Mouse (Mus musculus) embryo, embryonic 10 days (tissue): Measurements from ENCODE around the gene Ube2z.
"Not testable (repeated sequence)": the region's sequence is repeated elsewhere in the genome, so short reads cannot be mapped to it uniquely, and the experiment has no call there.

Experiments
- DNase-seq: peaks from one replicate; pipeline ENCODE4 v3.0.0-alpha.2; 2015; ENCODE audit warnings: low spot score

Gene Ube2z

DNA sequence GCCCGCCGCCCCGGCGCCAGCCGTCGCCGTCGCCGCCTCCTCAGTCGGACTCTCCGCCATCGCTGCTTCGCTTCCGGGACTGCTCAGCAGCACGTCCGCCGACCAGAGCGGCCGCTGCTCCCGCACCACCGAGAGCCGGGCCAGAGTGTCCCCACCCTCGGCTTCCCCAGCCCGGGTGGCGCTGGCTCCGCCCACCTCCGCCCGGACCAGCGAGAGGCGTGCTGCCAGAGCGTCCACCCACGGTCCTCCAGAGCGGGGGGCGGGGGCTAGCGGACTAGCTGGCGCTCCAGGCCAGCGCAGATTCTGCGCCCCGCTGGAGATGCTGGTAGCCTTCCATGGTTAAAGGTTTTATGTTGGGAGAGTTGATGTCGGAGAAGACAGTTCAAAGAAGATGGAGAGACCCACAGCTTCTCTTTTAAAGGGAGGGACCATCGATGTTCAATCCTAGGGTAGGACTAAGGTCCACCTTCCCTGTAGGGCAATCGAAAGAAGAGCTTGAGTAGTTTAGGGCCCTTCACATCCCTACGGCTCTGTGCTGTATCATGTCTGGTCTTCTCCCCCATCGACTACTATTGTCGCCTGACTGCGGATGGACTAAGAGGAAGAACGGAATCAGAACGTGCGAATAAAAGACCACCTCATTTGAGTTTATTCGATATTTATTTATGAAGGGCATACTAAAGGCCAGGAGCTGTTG lies at the start of gene Ube2z:
Gene Ube2z (minus strand): TSS at position 174 of the 697 bp plus-strand sequence.
- peak; percentile 96 for DNase-seq

- no peak for DNase-seq
Measured at GRCm38 (mm10) chr11:96114077-96114476, 48.9 kb upstream of the Ube2z start.

- DNase-seq: peak; percentile 10
Measured at GRCm38 (mm10) chr11:96111751-96112150, 46.6 kb upstream of the Ube2z start, which contains the start of gene Calcoco2. Calcoco2 (minus strand) TSS chr11:96111964.

GRCm38 (mm10) chr11:96110950-96111349 lies 45.8 kb upstream of the Ube2z start:
- not testable (repeated sequence) for DNase-seq

- DNase-seq: no peak
Measured at GRCm38 (mm10) chr11:96108376-96108775, 43.2 kb upstream of the Ube2z start.

DNA sequence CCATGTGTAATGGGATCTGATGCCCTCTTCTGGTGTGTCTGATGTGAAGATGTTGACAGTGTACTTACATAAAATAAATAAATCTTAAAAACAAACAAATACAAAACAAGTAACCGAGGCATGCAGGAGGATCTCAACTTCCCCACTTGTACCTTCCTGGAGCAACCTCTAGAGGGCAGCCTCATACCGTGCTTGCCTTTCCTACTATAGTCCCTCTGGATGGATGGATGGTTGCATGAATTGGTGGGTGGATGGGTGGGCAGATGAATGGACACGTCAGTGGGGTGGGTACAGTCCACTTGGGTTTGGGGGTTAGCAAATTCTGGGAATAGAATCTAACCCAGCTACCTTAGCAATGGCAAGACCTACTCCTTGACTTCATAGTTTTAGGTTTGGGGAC lies 28.2 kb upstream of the Ube2z start:
- peak; percentile 73 for DNase-seq

DNA sequence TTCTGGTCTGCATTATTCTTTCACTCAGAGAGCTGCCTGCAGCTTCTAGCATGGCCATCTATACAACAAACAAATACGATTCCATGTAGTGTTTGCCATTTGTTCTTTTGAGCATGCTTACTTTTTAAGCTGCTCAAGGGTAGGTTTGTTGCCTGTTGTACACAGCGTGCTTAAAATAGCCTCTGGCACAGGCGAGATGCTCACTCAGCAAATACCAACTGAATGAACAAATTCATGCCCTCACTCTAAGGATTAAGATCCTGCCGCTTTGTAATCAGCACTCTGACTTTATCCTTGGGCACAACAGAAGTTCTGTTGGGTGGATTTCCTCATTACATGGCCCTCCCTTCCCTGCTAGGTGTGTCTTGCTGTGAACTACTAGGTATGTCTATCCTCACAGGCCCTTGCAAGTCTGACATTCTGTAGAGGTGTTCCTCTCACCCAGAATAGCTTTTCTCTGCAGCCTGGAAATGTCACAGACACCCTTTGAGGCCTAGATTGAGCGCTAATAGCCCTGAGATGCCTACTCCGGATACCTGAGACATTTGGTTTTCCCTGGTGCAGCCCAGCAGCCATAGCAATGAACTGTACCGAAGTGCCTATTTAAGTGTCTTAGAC lies 27.6 kb upstream of the Ube2z start:
- no peak for DNase-seq

GRCm38 (mm10) chr11:96091073-96091472 lies 25.9 kb upstream of the Ube2z start:
- peak; percentile 52 for DNase-seq

DNA sequence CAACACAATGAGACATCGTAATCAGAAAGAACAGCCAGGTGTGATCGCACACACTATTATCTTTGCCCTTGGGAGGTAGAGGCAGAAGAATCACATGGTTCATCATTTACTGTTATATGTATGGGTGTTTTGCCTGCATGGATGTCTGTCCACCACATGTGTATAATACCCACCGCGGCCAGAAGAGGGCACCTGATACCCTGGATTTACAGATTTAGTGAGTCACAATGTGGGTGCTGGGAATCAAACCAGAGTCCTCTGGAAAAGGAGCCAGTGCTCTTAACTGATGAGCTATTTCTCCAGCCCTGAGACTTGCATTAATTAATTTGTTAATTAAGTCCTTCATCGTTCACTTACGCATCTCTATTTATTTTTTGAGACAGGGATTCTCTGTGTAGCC lies 22.8 kb upstream of the Ube2z start:
- DNase-seq: no peak

GRCm38 (mm10) chr11:96082682-96083081 lies 17.5 kb upstream of the Ube2z start:
- DNase-seq: no peak

GRCm38 (mm10) chr11:96080736-96081135 lies 15.5 kb upstream of the Ube2z start:
- no peak for DNase-seq

- DNase-seq: no peak
Measured at GRCm38 (mm10) chr11:96076221-96077105, 11.3 kb upstream of the Ube2z start.

- peak; percentile 100 for DNase-seq
Measured at GRCm38 (mm10) chr11:96075509-96076220, 10.5 kb upstream of the Ube2z start, which contains the start of gene Atp5g1. Atp5g1 (minus strand) TSS chr11:96075670.

GRCm38 (mm10) chr11:96075177-96075508 lies 10.0 kb upstream of the Ube2z start:
- DNase-seq: no peak

DNA sequence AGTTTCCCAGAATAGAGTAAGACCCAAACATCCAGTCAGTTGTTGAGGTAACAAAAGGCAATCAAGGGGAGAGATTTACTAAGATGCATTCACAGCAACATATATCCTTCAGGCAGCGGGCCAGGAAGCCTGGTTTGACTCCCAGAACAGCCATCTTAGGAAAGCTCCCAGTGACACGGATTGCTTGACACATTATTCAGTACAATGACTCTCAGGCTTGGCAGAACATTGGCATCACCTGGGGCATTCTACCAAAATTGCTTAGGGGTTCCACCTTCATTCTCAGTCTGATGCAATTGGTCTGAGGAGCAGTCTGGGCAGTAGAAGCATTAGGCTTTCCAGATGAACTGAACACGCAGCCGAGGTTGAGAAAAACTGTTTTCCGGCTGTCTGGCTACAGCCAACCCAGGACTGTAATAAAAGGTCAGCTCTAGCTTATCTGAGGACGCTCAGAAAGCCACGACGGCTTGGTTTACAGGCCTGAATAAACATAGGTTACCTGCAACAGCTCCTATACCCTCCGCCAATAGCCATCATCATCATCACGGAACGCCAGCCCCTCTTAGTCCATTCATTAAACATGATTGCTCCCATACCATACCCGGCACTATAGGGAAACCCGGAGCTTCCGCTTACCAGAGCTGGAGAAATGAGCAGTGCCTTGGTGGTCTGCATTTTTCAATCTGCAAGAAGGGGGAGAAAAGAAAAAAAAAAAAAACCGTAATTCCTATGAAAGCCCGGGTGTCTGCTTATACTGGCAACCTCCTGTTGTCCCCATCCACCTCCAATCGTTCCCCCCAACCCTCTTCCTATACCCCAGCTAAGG lies 9.4 kb upstream of the Ube2z start:
- DNase-seq: no peak

DNA sequence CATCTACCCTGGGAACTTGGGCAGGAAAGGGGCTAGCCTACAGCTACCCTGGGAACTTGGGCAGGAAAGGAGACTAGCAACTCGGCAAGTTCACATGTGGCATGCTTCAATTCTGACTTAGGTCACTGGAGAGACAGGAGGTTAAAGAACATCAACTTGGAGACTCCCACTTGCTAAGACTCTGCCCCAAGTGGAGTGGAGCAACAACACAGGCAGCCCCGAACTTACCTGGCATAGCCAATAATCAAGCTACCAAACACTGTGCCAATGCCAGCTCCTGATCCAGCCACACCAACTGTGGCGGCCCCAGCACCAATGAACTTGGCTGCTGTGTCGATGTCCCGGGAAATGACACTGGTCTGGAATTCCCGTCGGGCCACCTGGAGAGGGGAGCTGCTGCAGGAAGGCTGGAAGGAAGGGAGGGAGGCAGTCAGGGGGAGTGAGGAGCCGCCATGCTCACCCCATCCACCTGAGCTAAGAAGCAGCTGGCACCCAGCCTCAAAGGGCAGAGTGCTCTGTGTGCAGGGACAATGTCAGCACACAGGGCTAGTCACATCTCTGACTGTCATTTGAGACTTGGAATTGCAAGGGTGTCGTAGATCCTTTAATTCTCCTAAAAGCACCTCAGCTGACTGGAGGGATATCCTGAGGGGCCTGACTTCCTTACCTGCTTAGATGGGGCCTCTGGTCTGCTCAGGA lies 8.3 kb upstream of the Ube2z start:
- DNase-seq: no peak

DNA sequence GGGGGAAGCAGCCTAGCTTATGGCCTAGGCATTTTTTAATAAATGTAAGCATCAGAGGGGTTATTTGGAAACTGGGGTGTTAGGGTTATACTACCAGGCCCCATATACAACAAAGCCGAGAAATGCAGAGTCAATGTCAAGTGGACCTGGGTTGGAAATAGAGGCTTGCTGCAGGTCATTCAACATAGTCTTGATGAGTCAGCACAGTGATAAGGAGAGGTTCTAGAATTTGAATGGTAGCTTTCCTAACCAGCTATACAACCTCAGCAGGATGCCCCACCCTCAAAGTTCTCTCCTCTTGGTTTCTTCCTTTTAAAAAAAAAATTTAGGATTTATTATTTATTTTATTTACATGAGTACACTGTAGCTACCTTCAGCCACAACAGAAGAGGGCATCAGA lies 5.8 kb upstream of the Ube2z start:
- DNase-seq: no peak

- DNase-seq: no peak
Measured at GRCm38 (mm10) chr11:96070353-96070752, 5.2 kb upstream of the Ube2z start.

- DNase-seq: no peak
Measured at GRCm38 (mm10) chr11:96068231-96068630, 3.0 kb upstream of the Ube2z start.

- DNase-seq: peak; percentile 79
Measured at GRCm38 (mm10) chr11:96064521-96065214, 520 bp downstream of the Ube2z start.
